Mouse (Mus musculus): ENCODE data around the gene Prss54. TPM values are rescaled to one million over a fixed set of nuclear protein-coding genes. Genes with fewer than 3 reads are reported as not detected.
A peak's percentile ranks its signal among the peaks of the same experiment; 100 is the strongest.

Prss54 gene
- polyA plus RNA-seq, 1 experiment from 2014 or later: not detected

GRCm38 (mm10) chr8:95602168-95602567 is 26.0 kb upstream of the Prss54 start:
- H3K4me3 ChIP-seq (ENCODE audit: low read depth, low read length): no peak overlapping the region
- no peaks in the 10 kb centered on the region for H3K9me3 ChIP-seq (ENCODE audit: control insufficient read depth, low read length)
- 74% methylated on average over 2 of the region's 2 CpGs for WGBS
- H3K27me3 ChIP-seq (ENCODE audit: control insufficient read depth, insufficient read depth, low read length): no peaks in the 10 kb centered on the region
- no peak overlapping the region for H3K27ac ChIP-seq (ENCODE audit: low read depth, low read length)
- H3K9ac ChIP-seq (ENCODE audit: low read length): no peak overlapping the region
- no peaks in the 10 kb centered on the region for H3K4me1 ChIP-seq (replicated peaks; ENCODE audit: control insufficient read depth, insufficient read depth, low read length)
- ATAC-seq (replicated peaks; ENCODE audit: low FRiP score) (no peak), DNase-seq (ENCODE audit: low spot score) (no peak)
- no peak overlapping the region for H3K4me2 ChIP-seq (ENCODE audit: low read depth, low read length, severe bottlenecking)
- H3K36me3 ChIP-seq (ENCODE audit: control insufficient read depth, insufficient read depth, low read length): no peaks in the 10 kb centered on the region

GRCm38 (mm10) chr8:95601306-95601705 is 25.2 kb upstream of the Prss54 start:
- H3K4me3 ChIP-seq (ENCODE audit: low read depth, low read length): no peak overlapping the region
- no peaks in the 10 kb centered on the region for H3K4me1 ChIP-seq (replicated peaks; ENCODE audit: control insufficient read depth, insufficient read depth, low read length)
- no peak overlapping the region for H3K27ac ChIP-seq (ENCODE audit: low read depth, low read length)
- H3K27me3 ChIP-seq (ENCODE audit: control insufficient read depth, insufficient read depth, low read length): no peaks in the 10 kb centered on the region
- H3K9me3 ChIP-seq (ENCODE audit: control insufficient read depth, low read length): no peaks in the 10 kb centered on the region
- H3K36me3 ChIP-seq (ENCODE audit: control insufficient read depth, insufficient read depth, low read length): no peaks in the 10 kb centered on the region
- no peak for DNase-seq (ENCODE audit: low spot score)
- ATAC-seq (replicated peaks; ENCODE audit: low FRiP score): no peak
- H3K9ac ChIP-seq (ENCODE audit: low read length): no peak overlapping the region
- no peak overlapping the region for H3K4me2 ChIP-seq (ENCODE audit: low read depth, low read length, severe bottlenecking)
- WGBS: 76% methylated on average over 15 of the region's 15 CpGs

GRCm38 (mm10) chr8:95599861-95600260 is 23.7 kb upstream of the Prss54 start:
- Histone ChIP-seq H3K9ac (ENCODE audit: low read length) (no peak overlapping the region), H3K27ac (ENCODE audit: low read depth, low read length) (no peak overlapping the region), H3K27me3 (ENCODE audit: control insufficient read depth, insufficient read depth, low read length) (no peaks in the 10 kb centered on the region), H3K4me1 (replicated peaks; ENCODE audit: control insufficient read depth, insufficient read depth, low read length) (no peaks in the 10 kb centered on the region), H3K4me2 (ENCODE audit: low read depth, low read length, severe bottlenecking) (no peak overlapping the region), H3K9me3 (ENCODE audit: control insufficient read depth, low read length) (no peaks in the 10 kb centered on the region), H3K36me3 (ENCODE audit: control insufficient read depth, insufficient read depth, low read length) (no peaks in the 10 kb centered on the region), H3K4me3 (ENCODE audit: low read depth, low read length) (no peak overlapping the region)
- 11% methylated on average over 11 of the region's 11 CpGs for WGBS
- DNase-seq (ENCODE audit: low spot score) (peak; percentile 89), ATAC-seq (replicated peaks; ENCODE audit: low FRiP score) (0 out of 2 replicates have a peak, but pooled peaks have one; percentile 21)

DNA sequence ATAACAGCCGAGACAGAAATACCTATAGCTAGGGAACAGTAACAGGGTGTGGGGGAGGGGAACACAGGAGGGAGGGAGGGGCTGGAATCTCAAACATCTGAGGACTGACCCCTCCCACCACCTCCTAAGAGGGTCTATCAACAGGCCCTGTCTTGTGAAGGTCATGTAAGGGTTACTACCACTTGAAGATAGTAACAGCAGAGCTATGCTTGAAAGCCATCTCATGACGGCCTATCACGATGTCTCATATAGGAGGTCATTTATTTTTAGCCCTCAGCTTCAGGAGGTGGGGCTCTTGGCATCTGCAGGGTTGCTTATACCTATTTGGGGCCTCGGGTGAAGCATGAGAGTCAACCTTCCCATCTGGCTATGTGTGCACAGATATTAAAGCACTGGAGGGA is 20.7 kb upstream of the Prss54 start:
- H3K4me1 ChIP-seq (replicated peaks; ENCODE audit: control insufficient read depth, insufficient read depth, low read length): no peaks in the 10 kb centered on the region
- H3K27ac ChIP-seq (ENCODE audit: low read depth, low read length): no peak overlapping the region
- WGBS: 76% methylated on average over 4 of the region's 4 CpGs
- H3K9ac ChIP-seq (ENCODE audit: low read length): no peak overlapping the region
- no peak overlapping the region for H3K4me3 ChIP-seq (ENCODE audit: low read depth, low read length)
- no peaks in the 10 kb centered on the region for H3K27me3 ChIP-seq (ENCODE audit: control insufficient read depth, insufficient read depth, low read length)
- DNase-seq (ENCODE audit: low spot score) (no peak), ATAC-seq (replicated peaks; ENCODE audit: low FRiP score) (no peak)
- H3K36me3 ChIP-seq (ENCODE audit: control insufficient read depth, insufficient read depth, low read length): no peaks in the 10 kb centered on the region
- H3K4me2 ChIP-seq (ENCODE audit: low read depth, low read length, severe bottlenecking): no peak overlapping the region
- no peaks in the 10 kb centered on the region for H3K9me3 ChIP-seq (ENCODE audit: control insufficient read depth, low read length)

DNA sequence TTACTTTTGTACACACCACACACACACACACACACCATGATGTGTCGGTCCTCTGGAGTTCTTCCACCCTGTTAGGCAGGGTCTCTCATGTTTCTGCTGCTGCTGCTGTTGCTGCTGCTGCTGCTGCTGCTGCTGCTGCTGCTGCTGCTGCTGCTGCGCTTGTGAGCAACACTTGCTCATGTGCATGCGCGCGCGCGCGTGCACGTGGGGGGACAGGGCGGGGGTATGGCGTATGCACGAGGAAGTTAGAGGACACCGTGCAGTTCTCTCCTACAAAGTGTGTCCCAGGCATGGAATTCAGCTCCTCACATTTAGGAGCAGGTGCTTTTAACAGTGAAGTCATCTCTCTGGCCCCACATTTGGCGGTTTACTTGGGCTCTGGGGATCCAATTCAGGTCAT is 19.0 kb upstream of the Prss54 start:
- Histone ChIP-seq H3K4me2 (ENCODE audit: low read depth, low read length, severe bottlenecking) (no peak overlapping the region), H3K27me3 (ENCODE audit: control insufficient read depth, insufficient read depth, low read length) (no peaks in the 10 kb centered on the region), H3K4me3 (ENCODE audit: low read depth, low read length) (no peak overlapping the region), H3K9ac (ENCODE audit: low read length) (no peak overlapping the region), H3K27ac (ENCODE audit: low read depth, low read length) (no peak overlapping the region), H3K9me3 (ENCODE audit: control insufficient read depth, low read length) (no peaks in the 10 kb centered on the region), H3K4me1 (replicated peaks; ENCODE audit: control insufficient read depth, insufficient read depth, low read length) (no peaks in the 10 kb centered on the region), H3K36me3 (ENCODE audit: control insufficient read depth, insufficient read depth, low read length) (no peaks in the 10 kb centered on the region)
- WGBS: 92% methylated on average over 14 of the region's 14 CpGs
- no peak for DNase-seq (ENCODE audit: low spot score)
- no peak for ATAC-seq (replicated peaks; ENCODE audit: low FRiP score)

DNA sequence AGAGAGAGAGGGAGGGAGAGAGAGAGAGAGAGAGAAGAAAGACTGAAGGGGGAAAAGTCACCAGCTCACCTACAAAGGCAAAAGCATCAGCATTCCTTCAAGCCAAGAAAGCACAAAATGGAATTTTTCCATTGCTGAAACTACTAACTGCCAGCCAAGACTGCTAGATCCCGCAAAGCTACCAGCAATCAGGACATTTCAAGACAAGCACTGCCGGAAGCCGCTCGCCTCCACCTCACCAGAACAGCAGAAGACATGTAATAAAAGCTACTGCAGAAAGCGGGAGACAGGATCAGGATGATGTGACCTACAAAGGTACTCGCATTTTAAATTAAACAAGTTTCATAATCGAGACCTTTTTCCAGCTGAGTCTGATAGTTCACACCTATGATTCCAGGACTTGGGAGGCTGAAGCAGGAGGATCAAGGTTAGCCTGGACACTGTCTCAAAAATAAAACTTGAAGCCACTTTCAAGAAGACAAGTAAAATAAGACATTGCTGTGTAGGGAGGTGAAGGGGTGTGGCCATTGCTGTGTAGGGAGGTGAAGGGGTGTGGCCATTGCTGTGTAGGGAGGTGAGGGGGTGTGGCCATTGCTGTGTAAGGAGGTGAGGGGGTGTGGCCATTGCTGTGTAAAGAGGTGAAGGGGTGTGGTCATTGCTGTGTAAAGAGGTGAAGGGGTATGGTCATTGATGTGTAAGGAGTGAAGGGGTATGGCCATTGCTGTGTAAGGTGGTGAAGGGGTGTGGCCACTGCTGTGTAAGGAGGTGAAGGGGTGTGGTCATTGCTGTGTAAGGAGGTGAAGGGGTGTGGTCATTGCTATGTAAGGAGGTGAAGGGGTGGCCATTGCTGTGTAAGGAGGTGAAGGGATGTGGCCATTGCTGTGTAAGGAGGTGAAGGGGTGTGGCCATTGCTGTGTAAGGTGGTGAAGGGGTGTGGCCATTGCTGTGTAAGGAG is 17.6 kb upstream of the Prss54 start:
- H3K9me3 ChIP-seq (ENCODE audit: control insufficient read depth, low read length): no peaks in the 10 kb centered on the region
- H3K36me3 ChIP-seq (ENCODE audit: control insufficient read depth, insufficient read depth, low read length): no peaks in the 10 kb centered on the region
- no peak for DNase-seq (ENCODE audit: low spot score)
- no peak overlapping the region for H3K4me2 ChIP-seq (ENCODE audit: low read depth, low read length, severe bottlenecking)
- H3K4me3 ChIP-seq (ENCODE audit: low read depth, low read length): no peak overlapping the region
- H3K27me3 ChIP-seq (ENCODE audit: control insufficient read depth, insufficient read depth, low read length): no peaks in the 10 kb centered on the region
- no peak overlapping the region for H3K27ac ChIP-seq (ENCODE audit: low read depth, low read length)
- WGBS: 86% methylated on average over 7 of the region's 7 CpGs
- H3K9ac ChIP-seq (ENCODE audit: low read length): no peak overlapping the region
- ATAC-seq (replicated peaks; ENCODE audit: low FRiP score): no peak
- no peaks in the 10 kb centered on the region for H3K4me1 ChIP-seq (replicated peaks; ENCODE audit: control insufficient read depth, insufficient read depth, low read length)

DNA sequence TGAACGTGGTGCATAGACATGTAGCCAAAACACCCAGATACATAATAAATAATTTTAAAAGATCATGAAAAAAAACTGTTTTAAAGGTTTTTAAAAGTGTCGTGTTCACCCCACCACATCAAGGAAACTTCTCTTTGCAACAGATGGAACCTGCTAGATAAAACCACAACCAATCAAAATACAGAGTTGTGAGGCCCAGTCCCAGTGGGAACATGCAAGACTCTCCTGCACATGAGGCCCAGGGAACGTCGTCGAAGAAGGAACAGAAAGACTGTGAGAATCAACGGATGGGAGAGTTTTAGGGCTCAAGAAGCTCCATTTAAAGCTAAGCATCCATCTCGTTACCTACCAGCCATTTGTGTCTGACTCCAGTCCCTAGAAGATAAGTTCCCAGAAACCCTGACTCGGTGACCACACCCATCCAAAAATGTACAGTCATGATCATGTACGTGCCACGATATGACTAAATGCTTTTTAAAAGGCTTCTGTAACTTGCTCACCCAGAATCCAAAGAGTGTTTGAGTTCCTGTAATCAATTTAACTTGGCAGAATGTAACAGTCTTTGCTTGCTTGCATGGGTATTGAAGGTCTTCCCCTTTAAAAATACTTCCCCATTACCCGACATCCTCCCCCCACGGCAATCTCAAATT is 16.1 kb upstream of the Prss54 start:
- WGBS: 86% methylated on average over 12 of the region's 12 CpGs
- H3K27me3 ChIP-seq (ENCODE audit: control insufficient read depth, insufficient read depth, low read length): no peaks in the 10 kb centered on the region
- no peak for DNase-seq (ENCODE audit: low spot score)
- H3K4me2 ChIP-seq (ENCODE audit: low read depth, low read length, severe bottlenecking): no peak overlapping the region
- no peaks in the 10 kb centered on the region for H3K9me3 ChIP-seq (ENCODE audit: control insufficient read depth, low read length)
- no peak overlapping the region for H3K4me3 ChIP-seq (ENCODE audit: low read depth, low read length)
- no peak overlapping the region for H3K9ac ChIP-seq (ENCODE audit: low read length)
- H3K4me1 ChIP-seq (replicated peaks; ENCODE audit: control insufficient read depth, insufficient read depth, low read length): no peaks in the 10 kb centered on the region
- no peaks in the 10 kb centered on the region for H3K36me3 ChIP-seq (ENCODE audit: control insufficient read depth, insufficient read depth, low read length)
- ATAC-seq (replicated peaks; ENCODE audit: low FRiP score): no peak
- no peak overlapping the region for H3K27ac ChIP-seq (ENCODE audit: low read depth, low read length)

GRCm38 (mm10) chr8:95590539-95590938 is 14.4 kb upstream of the Prss54 start:
- Histone ChIP-seq H3K36me3 (ENCODE audit: control insufficient read depth, insufficient read depth, low read length) (no peaks in the 10 kb centered on the region), H3K4me2 (ENCODE audit: low read depth, low read length, severe bottlenecking) (no peak overlapping the region), H3K9me3 (ENCODE audit: control insufficient read depth, low read length) (no peaks in the 10 kb centered on the region; the same call in 1 of the 2 replicates), H3K27me3 (ENCODE audit: control insufficient read depth, insufficient read depth, low read length) (no peaks in the 10 kb centered on the region), H3K27ac (ENCODE audit: low read depth, low read length) (no peak overlapping the region), H3K4me1 (replicated peaks; ENCODE audit: control insufficient read depth, insufficient read depth, low read length) (no peaks in the 10 kb centered on the region), H3K9ac (ENCODE audit: low read length) (no peak overlapping the region), H3K4me3 (ENCODE audit: low read depth, low read length) (no peak overlapping the region)
- 83% methylated on average over 4 of the region's 4 CpGs for WGBS
- ATAC-seq (replicated peaks; ENCODE audit: low FRiP score): no peak
- DNase-seq (ENCODE audit: low spot score): no peak

All from forebrain, embryonic 11.5 days (tissue).